Mouse (Mus musculus) CD4-positive, CD25-positive, alpha-beta regulatory T cell, adult 2 months (primary cell): ENCODE results near the gene Maml3.

ENCODE experiments used
- DNase-seq: peaks from one replicate; pipeline ENCODE4 v3.0.0-alpha.2; 2012; ENCODE audit warnings: low read depth, low spot score

Maml3 gene

GRCm38 (mm10) chr3:51785796-51786195 lies 319.1 kb downstream of the Maml3 start:
- DNase-seq = no peak

DNA sequence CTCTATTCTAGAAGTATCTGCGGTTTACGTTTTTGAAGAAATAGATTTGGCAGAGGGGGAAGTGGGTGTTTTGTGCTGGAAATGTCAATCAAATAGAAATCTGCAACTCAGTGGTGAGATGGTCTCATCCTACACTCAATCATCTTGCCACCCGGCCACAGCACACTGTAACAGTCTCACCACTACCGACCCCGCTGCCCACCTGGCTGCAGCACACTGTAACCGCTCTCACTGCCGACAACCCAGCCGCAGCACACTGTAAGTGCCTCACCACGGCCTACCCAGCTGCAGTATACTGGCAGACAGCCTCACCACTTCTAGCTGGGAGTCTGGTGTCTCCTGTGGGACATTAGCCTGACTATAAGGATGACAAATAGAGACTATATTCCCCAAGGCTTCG lies 322.7 kb downstream of the Maml3 start:
- DNase-seq = no peak

DNA sequence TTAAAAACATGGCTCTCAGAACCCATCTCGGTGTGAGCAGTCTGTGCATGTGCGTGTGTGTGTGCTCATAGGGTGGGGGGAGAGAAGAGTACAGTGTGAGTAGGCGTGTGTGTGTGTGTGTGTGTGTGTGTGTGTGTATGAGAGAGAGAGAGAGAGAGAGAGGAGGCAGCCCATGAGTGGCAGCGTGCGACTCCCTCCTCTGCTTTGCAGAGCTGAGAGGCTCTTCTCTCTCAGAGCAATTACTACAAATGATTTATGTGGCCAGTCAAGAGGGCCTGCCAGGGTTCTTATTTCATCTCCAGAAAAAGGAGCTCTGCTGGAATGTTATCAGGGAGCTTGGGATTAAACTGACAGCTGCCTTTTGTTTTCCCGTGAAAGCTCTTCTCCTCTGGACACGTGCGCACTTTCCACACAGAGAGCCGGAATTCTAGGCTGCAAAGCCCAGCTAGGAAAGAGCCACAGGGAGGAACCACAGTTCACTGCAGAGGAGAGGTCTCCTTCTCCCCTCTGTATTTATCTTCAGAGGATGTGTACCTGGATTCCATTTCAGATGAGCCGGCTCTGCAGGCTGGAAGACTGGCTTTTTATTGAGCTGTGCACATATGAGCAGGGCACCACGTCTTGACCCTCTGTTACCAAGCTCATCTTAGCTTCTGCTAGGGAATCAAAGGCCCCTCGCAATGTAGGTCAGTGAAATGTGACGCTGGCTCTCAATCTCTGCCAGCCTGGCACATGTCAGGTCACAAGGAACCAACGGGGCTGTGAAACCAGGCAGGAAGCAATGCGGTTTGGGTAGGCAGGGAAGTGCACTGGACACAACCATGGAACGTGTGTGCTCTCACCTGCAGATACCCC lies 325.9 kb downstream of the Maml3 start:
- no peak for DNase-seq

DNA sequence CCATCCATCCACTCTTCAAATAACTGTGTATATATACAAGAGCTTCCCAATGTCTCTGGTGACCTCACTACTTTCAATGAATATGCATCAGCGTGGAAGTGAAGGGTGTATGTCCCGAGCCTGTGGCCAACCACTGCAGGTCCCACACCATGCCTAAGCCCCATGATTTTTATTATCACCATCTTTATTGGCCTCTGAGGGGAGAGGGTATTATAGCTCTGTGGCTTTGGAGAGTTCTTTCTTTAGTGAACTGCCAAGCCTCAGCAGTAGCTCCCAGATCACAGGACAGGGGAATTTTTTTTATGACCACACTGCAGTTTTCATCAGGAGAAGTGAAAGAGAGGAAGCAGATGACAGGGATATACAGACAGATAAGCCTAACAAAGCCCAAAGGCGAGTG lies 326.7 kb downstream of the Maml3 start:
- DNase-seq = no peak

- DNase-seq = no peak
Observed at GRCm38 (mm10) chr3:51776018-51776611, 328.8 kb downstream of the Maml3 start.

- DNase-seq = no peak
Observed at GRCm38 (mm10) chr3:51773587-51773986, 331.3 kb downstream of the Maml3 start.

DNA sequence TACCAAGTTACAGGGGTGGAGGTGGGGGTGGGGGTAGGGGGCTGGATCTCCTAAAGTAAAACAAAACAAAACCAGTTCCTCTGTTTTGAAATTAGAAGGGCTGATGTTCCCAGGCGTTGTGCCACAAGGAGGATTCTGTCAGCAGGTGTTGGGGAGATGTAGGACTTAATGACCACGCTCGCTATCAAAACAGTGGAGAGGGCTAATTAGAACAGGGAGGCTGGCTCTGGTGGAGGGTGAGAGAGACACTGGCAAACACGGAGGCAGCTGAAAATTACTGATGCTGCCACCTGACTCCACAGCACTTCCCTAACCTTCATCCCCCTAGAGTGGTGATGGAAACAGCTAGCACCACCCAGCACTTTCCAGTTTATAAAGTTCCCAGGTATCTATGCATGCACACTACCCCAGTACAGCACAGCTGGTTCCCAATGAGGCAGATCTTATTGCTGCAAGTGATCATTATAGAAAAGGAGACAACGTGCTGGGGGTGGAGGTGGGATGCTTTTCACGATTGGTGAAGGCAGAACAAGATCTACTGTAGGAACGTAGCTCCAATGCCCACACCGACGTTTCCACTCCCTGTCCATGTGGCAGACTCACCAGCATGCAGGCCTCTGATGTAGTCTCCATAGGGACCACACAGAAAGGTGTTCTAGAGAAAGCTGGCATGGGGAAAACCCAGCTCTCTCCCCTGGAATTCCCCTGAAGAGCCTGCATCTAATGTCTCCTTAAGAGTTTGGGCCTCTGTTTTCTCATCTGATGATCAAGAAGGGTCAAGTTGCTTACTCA lies 332.8 kb downstream of the Maml3 start:
- DNase-seq = peak; percentile 25

DNA sequence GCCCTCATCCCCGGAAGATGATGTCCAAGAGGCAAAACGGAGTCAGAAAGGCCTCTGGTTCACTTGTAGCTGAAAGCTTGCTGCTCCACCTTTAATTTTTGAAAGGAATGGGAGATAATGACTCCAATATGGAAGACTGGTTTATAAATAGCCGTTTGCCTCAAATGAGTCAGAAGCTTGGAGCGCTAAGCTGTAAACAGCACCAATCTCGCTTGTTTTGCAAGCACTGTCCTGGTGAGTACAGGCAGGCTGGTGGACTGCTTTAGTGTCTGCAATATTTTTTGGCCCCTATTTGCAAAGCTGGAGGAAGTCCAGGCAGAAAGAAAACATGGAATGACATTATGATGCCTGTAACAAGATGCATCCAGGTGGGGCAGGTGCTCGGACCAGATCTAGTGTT lies 335.7 kb downstream of the Maml3 start:
- no peak for DNase-seq

DNA sequence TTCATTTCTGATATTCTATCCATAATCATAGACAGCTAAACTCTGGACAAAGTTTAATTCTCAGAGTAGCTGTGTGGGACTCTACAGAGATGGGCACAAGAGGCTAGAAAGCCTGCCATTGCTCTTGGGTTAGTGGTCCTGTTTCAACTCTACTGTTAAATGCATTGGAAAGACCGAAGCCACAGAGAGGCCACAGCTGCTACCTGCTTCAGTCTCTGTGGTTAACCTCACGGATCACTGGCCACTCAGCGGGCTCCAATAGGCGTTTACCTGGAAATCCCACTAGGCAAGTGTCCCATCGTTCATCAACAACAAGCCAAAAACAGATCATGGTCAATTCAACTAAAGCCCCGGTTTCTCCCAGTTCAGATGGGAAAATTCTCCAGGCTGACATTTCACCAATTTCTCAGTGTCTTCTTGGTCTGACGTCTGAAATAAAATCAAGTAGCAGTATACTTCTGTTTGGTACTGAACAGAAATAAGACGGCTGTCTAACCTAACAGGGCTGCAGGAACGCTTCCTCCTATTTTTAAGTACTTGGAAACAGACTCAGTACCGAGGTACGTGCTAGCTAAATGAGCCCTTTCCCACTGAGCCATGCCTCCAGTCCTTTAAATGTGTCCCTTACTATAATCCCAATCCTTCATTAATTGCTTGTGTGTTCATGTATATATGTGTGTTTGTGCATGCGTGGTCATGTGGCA lies 339.5 kb downstream of the Maml3 start:
- no peak for DNase-seq

DNA sequence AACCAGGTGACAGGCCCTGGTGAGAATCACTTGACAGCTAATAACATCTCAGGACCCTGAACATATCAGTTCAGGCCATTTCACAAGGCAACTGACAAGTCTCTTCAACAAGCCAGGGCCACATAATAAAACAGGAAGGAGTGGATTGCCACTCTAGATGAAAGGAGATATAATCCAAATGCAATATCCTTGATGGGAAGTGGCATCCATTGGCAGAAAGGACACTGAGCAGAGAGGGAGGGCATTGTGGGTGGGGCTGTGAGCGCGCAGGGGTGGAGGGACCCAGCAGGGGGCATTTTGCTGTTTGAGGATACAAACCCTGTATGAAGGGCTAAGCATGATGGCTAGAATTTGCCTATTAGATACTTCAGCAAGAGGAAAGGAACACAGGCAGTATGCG lies 340.7 kb downstream of the Maml3 start:
- DNase-seq = no peak

- no peak for DNase-seq
Observed at GRCm38 (mm10) chr3:51762900-51763299, 342.0 kb downstream of the Maml3 start.

DNA sequence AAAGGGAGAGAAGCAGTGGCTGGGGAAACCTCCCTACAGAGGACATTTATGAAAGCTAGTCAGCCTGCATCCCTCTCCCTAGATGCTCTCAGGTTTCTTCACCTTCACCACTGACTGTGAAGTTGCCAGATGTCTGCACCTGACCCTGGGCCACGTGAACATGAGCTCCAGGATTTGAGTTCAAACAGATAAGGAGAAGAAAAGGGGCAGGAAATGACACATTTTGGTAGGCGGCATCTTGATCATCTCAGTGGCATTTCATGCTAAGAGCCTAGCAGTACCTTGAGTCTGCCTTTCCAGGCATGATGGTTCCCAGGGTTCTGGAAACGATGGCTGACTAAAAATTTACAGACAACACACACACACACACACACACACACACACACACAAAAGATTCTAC lies 345.3 kb downstream of the Maml3 start:
- peak; percentile 36 for DNase-seq

DNA sequence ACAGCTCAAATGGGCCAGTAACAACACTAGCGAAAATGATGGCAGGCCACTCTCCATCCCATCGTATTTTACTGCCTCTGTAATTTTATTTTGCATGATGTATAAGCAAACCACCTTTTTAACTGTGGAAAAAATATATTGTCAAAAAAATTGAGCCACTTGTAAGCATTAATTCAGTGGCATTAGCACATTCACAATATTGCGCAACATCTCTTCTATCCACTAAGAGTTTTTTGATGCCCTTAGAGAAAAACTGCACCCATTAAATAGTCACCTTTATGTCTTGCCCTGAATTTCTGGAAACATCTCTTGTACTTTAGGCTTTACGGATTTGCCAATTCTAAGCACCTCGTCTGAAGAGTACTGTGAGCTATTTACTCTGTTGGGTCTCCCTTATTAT lies 347.8 kb downstream of the Maml3 start:
- no peak for DNase-seq

- no peak for DNase-seq
Observed at GRCm38 (mm10) chr3:51756283-51756682, 348.6 kb downstream of the Maml3 start.

GRCm38 (mm10) chr3:51753262-51753661 lies 351.6 kb downstream of the Maml3 start:
- no peak for DNase-seq

DNA sequence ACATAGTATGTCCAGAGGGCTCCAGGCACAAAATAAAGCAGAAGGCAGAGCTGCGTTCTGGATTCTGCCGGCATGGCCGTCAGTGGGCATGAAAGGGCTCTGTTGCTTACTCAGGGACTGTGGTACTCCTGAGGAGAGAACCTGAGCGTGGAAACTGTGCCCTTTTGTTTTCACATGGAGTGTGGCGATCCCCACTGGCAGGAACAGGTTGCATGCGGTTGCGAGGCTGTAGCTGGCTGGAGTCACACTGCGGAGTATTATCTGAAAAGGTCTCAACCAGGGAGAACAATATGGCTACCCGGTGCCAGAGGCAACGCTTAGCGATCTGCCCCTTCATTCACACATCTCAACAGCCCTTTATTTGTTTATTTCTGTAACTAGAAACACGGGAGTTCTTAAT lies 353.4 kb downstream of the Maml3 start:
- DNase-seq = no peak

DNA sequence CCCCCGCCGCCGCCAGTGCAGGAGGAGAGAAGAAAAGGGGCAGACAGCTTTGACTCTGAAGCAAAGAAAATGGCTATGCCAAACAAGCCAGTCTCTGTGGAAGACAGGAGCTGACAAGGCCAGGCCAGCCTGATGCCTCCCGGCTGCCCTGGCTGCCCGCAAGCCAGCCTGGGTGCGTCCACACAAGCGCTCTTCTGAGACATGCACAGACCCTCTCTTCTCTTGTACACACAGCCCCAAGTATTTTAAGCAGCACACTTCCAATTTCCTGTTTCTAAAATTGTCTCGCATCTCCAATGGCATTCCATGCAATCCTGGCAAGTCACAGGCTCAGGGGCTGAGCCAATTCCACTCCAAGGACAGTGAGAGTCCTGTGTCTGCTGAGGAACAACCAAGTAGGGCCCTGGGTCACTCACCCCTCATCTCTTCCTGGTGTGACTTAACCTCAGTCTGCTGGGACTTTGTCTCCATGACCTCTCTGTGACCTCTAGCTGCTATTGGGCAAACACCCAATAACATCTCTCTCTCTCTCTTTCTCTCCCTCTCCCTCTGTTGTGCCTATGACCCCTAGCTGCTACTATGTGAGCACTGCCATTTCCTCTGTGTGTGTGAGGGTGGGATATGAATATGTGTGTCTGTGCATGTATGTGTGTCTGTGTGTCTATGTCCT lies 354.9 kb downstream of the Maml3 start:
- no peak for DNase-seq

- DNase-seq = no peak
Observed at GRCm38 (mm10) chr3:51749421-51749811, 355.5 kb downstream of the Maml3 start.

- DNase-seq = no peak
Observed at GRCm38 (mm10) chr3:51748436-51749376, 356.2 kb downstream of the Maml3 start.

DNA sequence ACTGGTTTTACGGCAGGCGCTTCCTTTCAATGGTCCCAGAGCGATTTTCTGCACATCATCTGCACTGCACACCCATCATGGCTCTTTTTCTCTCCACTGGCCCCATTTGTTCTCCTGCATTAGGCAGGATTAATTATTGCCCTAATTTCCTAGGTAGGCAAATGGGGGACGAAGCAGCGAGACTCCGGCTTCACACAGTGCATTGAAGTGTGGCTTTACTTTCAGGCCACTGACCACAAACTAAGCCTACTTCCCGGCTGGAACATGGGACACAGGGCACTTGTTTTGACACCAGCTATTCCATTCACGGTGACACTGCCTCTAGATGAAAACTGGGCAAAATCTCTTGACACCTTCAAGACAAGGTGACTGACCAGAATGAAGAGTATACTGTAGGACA lies 358.1 kb downstream of the Maml3 start:
- DNase-seq = no peak
